Mouse (Mus musculus) layer of hippocampus, adult 11-12 months (tissue): ENCODE results near the gene Afg3l1.
"Not testable (repeated sequence)": the region's sequence is repeated elsewhere in the genome, so short reads cannot be mapped to it uniquely, and the experiment has no call there.

Experiments used
- DNase-seq: peaks from one replicate; pipeline ENCODE4 v3.0.0; 2022; ENCODE audit warnings: low spot score

Gene Afg3l1

GRCm38 (mm10) chr8:123477737-123478258 lies at the start of gene Afg3l1:
TSS of gene Afg3l1 (plus strand) at chr8:123477903.
- DNase-seq: peak; percentile 94

- DNase-seq: no peak
These were observed 49.3 kb upstream of the Afg3l1 start for GRCm38 (mm10) chr8:123428343-123428893.

GRCm38 (mm10) chr8:123428939-123429721 lies 48.6 kb upstream of the Afg3l1 start:
- DNase-seq: no peak

GRCm38 (mm10) chr8:123429722-123430013 lies 48.0 kb upstream of the Afg3l1 start:
- not testable (repeated sequence) for DNase-seq

GRCm38 (mm10) chr8:123430936-123431335 lies 46.8 kb upstream of the Afg3l1 start:
- DNase-seq: not testable (repeated sequence)

GRCm38 (mm10) chr8:123431616-123432365 lies 45.9 kb upstream of the Afg3l1 start:
- DNase-seq: no peak

- DNase-seq: no peak
These were observed 45.3 kb upstream of the Afg3l1 start for GRCm38 (mm10) chr8:123432381-123432780.

GRCm38 (mm10) chr8:123433241-123433974 lies 44.3 kb upstream of the Afg3l1 start:
- DNase-seq: not testable (repeated sequence)

GRCm38 (mm10) chr8:123441788-123442187 lies 35.9 kb upstream of the Afg3l1 start:
- no peak for DNase-seq

- no peak for DNase-seq
These were observed 35.4 kb upstream of the Afg3l1 start for GRCm38 (mm10) chr8:123442351-123442750.

- peak; percentile 93 for DNase-seq
These were observed 34.7 kb upstream of the Afg3l1 start for GRCm38 (mm10) chr8:123442871-123443575.

GRCm38 (mm10) chr8:123443576-123443921 lies 34.2 kb upstream of the Afg3l1 start:
- DNase-seq: no peak

- no peak for DNase-seq
These were observed 33.6 kb upstream of the Afg3l1 start for GRCm38 (mm10) chr8:123444131-123444530.

- no peak for DNase-seq
These were observed 31.7 kb upstream of the Afg3l1 start for GRCm38 (mm10) chr8:123445981-123446380.

- no peak for DNase-seq
These were observed 30.9 kb upstream of the Afg3l1 start for GRCm38 (mm10) chr8:123446799-123447198.

- no peak for DNase-seq
These were observed 26.9 kb upstream of the Afg3l1 start for GRCm38 (mm10) chr8:123450783-123451182.

- DNase-seq: not testable (repeated sequence)
These were observed 26.0 kb upstream of the Afg3l1 start for GRCm38 (mm10) chr8:123451747-123452146.

GRCm38 (mm10) chr8:123452149-123452548 lies 25.6 kb upstream of the Afg3l1 start:
- DNase-seq: no peak

GRCm38 (mm10) chr8:123453291-123453690 lies 24.4 kb upstream of the Afg3l1 start:
- DNase-seq: no peak

GRCm38 (mm10) chr8:123453951-123454350 lies 23.8 kb upstream of the Afg3l1 start:
- DNase-seq: no peak

- no peak for DNase-seq
These were observed 23.1 kb upstream of the Afg3l1 start for GRCm38 (mm10) chr8:123454559-123454958.

GRCm38 (mm10) chr8:123463651-123464050 lies 14.1 kb upstream of the Afg3l1 start:
- no peak for DNase-seq
